Mouse (Mus musculus) forebrain, embryonic 14.5 days (tissue): ENCODE results near the gene Eif2s1. TPM values are rescaled to one million over a fixed set of nuclear protein-coding genes. Genes with fewer than 3 reads are reported as not detected.
A peak's percentile ranks its signal among the peaks of the same experiment; 100 is the strongest.
"Not testable (repeated sequence)": the region's sequence is repeated elsewhere in the genome, so short reads cannot be mapped to it uniquely, and the experiment has no call there.

Source experiments
- ATAC-seq: fragments of 200-750 bp; cut with Nextera tagmentation; 2 replicates; pipeline ENCODE4 v1.8.0; 2017; ENCODE audit warnings: mild to moderate bottlenecking, moderate library complexity
- DNase-seq: peaks from one replicate; pipeline ENCODE4 v3.0.0-alpha.2; 2015; ENCODE audit warnings: low spot score
- H3K27ac ChIP-seq: fragments of 300-500 bp; sonication (generic); 2 replicates; pipeline ENCODE4 v1.5.1; 2014; ENCODE audit warnings: low read depth, mild to moderate bottlenecking, control low read depth, low read length, moderate library complexity
- H3K27me3 ChIP-seq: fragments of 300-500 bp; sonication (generic); replicated peaks from 2 replicates; pipeline ENCODE4 v1.6.1; 2014; ENCODE audit warnings: low read length, control low read depth, mixed read lengths; ENCODE audit not compliant: control insufficient read depth, insufficient read depth
- H3K36me3 ChIP-seq: fragments of 300-500 bp; sonication (generic); 2 replicates; pipeline ENCODE4 v1.6.1; 2014; ENCODE audit warnings: low read length, control low read depth; ENCODE audit not compliant: control insufficient read depth, insufficient read depth
- H3K4me1 ChIP-seq: fragments of 300-500 bp; sonication (generic); 2 replicates; pipeline ENCODE4 v1.6.1; 2014; ENCODE audit warnings: antibody characterized with exemption, low read length, control low read depth; ENCODE audit not compliant: control insufficient read depth, insufficient read depth
- H3K4me2 ChIP-seq: fragments of 300-500 bp; sonication (generic); 2 replicates; pipeline ENCODE4 v1.6.1; 2014; ENCODE audit warnings: mild to moderate bottlenecking, control low read depth, low read length
- H3K4me3 ChIP-seq: fragments of 300-500 bp; sonication (generic); 2 replicates; pipeline ENCODE4 v1.5.1; 2014; ENCODE audit warnings: low read depth, low read length, control low read depth
- H3K9ac ChIP-seq: fragments of 300-500 bp; sonication (generic); 2 replicates; pipeline ENCODE4 v1.6.1; 2014; ENCODE audit warnings: mild to moderate bottlenecking, low read length, control low read depth, moderate library complexity
- H3K9me3 ChIP-seq: fragments of 300-500 bp; sonication (generic); replicated peaks from 2 replicates; pipeline ENCODE4 v1.6.1; 2016; ENCODE audit warnings: low read length, control low read depth, mixed read lengths; ENCODE audit not compliant: control insufficient read depth
- WGBS: fragments of 180-500 bp; shearing (Covaris S2); extraction: QIAGEN DNeasy Blood & Tissue Kit; methylation state at CpG from one replicate; pipeline ENCODE4 v1.1.7; 2014; 5-methylcytosine and 5-hydroxymethylcytosine counted together
- polyA plus RNA-seq: library from polyadenylated mRNA; unstranded; fragments of >200 nt; fragmentation: Nextera tagmentation; extraction: Ambion mirVana; gene quantifications from 2 replicates; pipeline ENCODE4 v1.2.1, GENCODE M21; 2014

The Eif2s1 gene
- polyA plus RNA-seq, 1 experiment from 2014 or later = 188 TPM

DNA sequence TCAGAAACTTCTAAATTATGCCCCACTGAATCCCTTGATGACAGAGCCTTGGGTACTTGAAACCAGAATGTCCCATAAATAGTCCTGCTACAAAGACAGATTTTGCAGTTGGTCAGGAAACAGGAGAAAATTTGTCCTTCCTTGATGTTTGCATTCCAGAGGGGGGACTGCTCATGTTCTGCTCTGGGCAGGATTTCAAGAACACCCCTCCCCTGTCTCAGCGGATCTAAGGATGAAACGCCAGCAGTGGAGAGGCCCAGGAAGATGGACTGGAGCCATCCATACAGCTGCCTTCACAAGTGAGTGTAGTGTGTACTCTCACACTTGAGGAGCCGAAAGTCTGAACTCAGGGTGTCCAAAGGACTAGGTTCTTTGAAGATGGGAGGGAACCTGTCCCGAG lies 59.8 kb downstream of the Eif2s1 start:
- ATAC-seq = no peak
- Histone ChIP-seq H3K9ac (no peak overlapping the region), H3K9me3 (no peaks in the 10 kb centered on the region)

DNA sequence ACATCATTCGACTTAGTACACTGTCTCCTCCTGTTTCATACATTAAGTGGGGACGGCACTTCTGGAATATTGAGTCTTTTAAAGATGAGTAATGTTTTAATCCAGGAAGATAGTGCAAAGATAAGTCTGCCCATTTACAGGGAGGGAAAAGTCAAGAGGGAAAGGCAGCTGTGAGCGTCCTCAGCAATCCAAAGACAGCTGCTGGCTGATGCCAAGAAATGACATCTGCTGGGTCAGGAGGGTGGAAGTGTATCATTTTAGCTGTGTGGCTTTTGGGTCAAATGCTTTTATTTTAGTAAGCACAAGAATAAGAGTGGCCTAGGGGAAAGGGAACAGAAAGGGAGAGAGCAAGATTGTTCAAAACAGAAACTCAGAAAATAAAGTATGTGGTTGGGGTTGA lies 60.4 kb downstream of the Eif2s1 start:
- Histone ChIP-seq H3K36me3 (no peaks in the 10 kb centered on the region), H3K27ac (no peak overlapping the region), H3K4me1 (no peaks in the 10 kb centered on the region), H3K9me3 (no peaks in the 10 kb centered on the region), H3K4me3 (no peak overlapping the region), H3K27me3 (no peaks in the 10 kb centered on the region), H3K4me2 (no peak overlapping the region), H3K9ac (no peak overlapping the region)
- no peak for DNase-seq
- ATAC-seq = no peak
- WGBS = 82% methylated on average over 3 of the region's 3 CpGs

More for the DNA sequence above, 59.8 kb downstream of the Eif2s1 start:
- Histone ChIP-seq H3K27me3 (no peaks in the 10 kb centered on the region), H3K36me3 (no peaks in the 10 kb centered on the region), H3K4me3 (no peak overlapping the region), H3K4me2 (no peak overlapping the region), H3K4me1 (no peaks in the 10 kb centered on the region), H3K27ac (no peak overlapping the region)
- no peak for DNase-seq
- 76% methylated on average over 4 of the region's 4 CpGs for WGBS

DNA sequence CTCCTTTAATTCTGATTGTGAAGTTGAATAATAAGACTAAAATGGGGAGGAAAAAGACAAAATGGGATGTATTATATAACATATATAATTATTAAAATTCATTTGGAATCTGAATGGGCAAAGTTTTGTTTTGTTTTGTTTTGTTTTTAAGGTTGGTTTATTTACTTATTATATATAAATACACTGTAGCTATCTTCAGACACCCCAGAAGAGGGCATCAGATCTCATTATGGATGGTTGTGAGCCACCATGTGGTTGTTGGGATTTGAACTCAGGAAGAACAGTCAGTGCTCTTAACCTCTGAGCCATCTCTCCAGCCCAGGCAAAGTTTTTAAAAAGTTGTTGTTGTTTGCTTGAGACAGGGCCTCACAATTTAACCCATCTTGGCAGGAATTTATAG lies 61.4 kb downstream of the Eif2s1 start:
- not testable (repeated sequence) for ATAC-seq, H3K4me2 ChIP-seq, H3K4me3 ChIP-seq, DNase-seq, H3K27me3 ChIP-seq, H3K36me3 ChIP-seq, H3K9ac ChIP-seq, H3K27ac ChIP-seq, H3K9me3 ChIP-seq, H3K4me1 ChIP-seq

DNA sequence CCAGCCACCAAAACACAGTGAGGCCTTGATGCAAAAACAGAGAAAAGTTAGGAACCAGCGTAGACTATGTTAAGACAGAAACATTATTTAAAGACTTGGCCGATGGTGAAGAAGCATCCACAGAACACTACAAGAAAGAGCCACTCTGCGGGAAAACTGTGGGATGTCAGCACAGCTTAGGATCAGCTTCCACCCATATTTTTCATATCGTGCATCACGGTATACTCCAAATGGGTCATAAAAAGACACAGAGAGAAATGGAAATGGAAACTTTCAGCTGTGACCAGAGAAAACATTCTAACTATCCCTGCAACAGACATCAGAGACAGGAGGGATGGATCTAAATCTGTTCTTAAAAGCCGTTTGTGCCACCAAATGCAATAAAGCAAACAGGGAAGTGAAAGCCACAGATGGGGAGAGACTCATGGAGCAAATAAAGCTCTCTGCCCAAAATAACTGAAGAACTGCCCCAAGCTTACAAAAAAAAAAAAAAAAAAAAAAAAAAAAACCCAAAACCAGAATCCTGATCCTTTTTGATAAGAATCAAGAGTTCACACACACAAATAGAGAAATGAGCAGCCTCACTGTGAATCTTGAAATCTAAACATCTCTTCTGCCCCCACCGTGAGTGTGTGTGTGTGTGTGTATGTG lies 62.0 kb downstream of the Eif2s1 start:
- Histone ChIP-seq H3K27me3 (no peaks in the 10 kb centered on the region), H3K27ac (no peak overlapping the region), H3K4me3 (no peak overlapping the region), H3K9me3 (no peaks in the 10 kb centered on the region), H3K4me2 (no peak overlapping the region), H3K4me1 (no peaks in the 10 kb centered on the region), H3K36me3 (no peaks in the 10 kb centered on the region), H3K9ac (no peak overlapping the region)
- ATAC-seq (no peak), DNase-seq (no peak)
- 90% methylated on average over 7 of the region's 7 CpGs for whole genome bisulfite sequencing

DNA sequence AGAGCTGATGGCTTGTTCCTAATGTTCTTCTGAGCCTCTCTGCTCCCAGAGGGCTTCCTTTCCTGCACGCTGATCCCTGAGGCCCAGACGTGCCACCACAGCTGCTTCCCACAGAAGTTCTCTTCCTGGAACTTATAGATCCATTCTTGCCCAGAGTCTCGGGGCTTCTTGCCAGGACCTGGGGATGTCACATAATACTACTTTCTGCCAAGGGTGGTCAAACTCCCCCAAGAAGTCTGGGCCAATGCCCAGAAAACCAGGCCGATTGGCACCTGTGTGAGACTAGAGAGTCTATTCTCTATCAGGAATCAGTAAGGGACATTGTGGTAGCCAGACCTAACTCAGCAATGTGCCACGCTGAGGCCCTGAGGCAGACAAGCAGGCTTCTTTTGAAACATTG lies 65.7 kb downstream of the Eif2s1 start:
- ATAC-seq = no peak
- no peak overlapping the region for H3K9ac ChIP-seq
- no peak overlapping the region for H3K4me3 ChIP-seq
- 65% methylated on average over 5 of the region's 5 CpGs for WGBS
- H3K9me3 ChIP-seq = no peaks in the 10 kb centered on the region
- no peaks in the 10 kb centered on the region for H3K27me3 ChIP-seq
- H3K4me1 ChIP-seq = no peaks in the 10 kb centered on the region
- no peaks in the 10 kb centered on the region for H3K36me3 ChIP-seq
- no peak overlapping the region for H3K27ac ChIP-seq
- no peak overlapping the region for H3K4me2 ChIP-seq
- DNase-seq = peak; percentile 13

DNA sequence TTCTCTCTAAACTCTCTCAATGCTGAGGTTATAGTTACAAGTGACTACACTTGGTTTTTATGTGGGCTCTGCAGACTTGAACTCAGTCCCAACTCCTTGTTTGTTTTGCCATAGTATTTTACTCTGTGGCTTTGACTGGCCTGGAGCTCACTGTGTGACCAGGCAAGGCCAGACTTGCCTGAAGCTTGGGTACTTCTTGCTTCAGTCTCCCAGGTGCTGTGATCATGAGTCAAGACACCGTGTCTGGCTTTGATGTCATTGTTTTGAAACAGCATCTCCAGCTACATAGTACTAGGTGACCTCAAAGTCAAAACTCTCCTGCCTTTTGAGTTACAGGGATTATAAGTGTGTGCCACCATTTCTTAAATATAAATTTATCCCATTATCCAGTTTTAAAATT lies 68.3 kb downstream of the Eif2s1 start:
- 71% methylated on average over 1 of the region's 1 CpGs for WGBS
- no peak overlapping the region for H3K4me2 ChIP-seq
- DNase-seq (no peak), ATAC-seq (no peak)
- H3K4me1 ChIP-seq = no peaks in the 10 kb centered on the region
- no peak overlapping the region for H3K9ac ChIP-seq
- no peak overlapping the region for H3K27ac ChIP-seq
- no peak overlapping the region for H3K4me3 ChIP-seq
- no peaks in the 10 kb centered on the region for H3K36me3 ChIP-seq
- H3K27me3 ChIP-seq = no peaks in the 10 kb centered on the region
- H3K9me3 ChIP-seq = no peaks in the 10 kb centered on the region

DNA sequence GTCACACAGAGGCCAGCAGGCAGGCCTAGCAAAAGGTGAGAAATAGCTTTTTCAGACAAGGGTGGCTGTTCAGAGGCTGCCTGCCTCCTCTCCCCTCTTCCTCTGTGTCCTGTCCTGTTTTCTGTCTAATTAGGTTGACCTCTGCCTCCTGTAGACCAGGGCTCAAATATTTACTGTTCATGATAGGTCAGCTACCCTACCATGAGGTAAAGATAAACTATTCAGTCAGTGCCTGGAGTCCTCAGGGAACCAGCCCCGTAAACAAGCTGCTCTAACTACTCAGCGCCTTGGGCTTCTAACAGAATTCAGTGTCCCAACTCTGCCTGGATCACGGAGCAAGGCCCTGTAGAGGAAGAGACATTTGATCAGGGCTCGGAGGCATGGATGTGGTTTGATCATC lies 74.9 kb downstream of the Eif2s1 start:
- Histone ChIP-seq H3K4me3 (no peak overlapping the region), H3K9ac (no peak overlapping the region), H3K4me1 (no peaks in the 10 kb centered on the region), H3K27me3 (no peaks in the 10 kb centered on the region), H3K9me3 (no peaks in the 10 kb centered on the region), H3K4me2 (no peak overlapping the region), H3K27ac (no peak overlapping the region), H3K36me3 (no peaks in the 10 kb centered on the region)
- DNase-seq = no peak
- ATAC-seq = no peak
- WGBS = 73% methylated on average over 4 of the region's 4 CpGs

Other genes starting within 250 kb of the Eif2s1 start
- 0.18 TPM in 1 of 2 replicates, not detected in the other for gene Fam71d, start 170.3 kb upstream of the Eif2s1 start, polyA plus RNA-seq
- 12.1 and 16.1 TPM in 2 replicates for gene Mpp5, start 112.9 kb upstream of the Eif2s1 start, polyA plus RNA-seq
- 126 and 128 TPM in 2 replicates for gene Atp6v1d, start 181 bp upstream of the Eif2s1 start, polyA plus RNA-seq
- 0.77 and 1.2 TPM in 2 replicates for gene Plek2, start 45.1 kb downstream of the Eif2s1 start, polyA plus RNA-seq
- 37.7 and 45.5 TPM in 2 replicates for gene Tmem229b, start 145.8 kb downstream of the Eif2s1 start, polyA plus RNA-seq
- gene Plekhh1, start 167.3 kb downstream of the Eif2s1 start, polyA plus RNA-seq = 0.95 and 1.3 TPM in 2 replicates
- gene Pigh, start 227.8 kb downstream of the Eif2s1 start, polyA plus RNA-seq = 18.1 and 19.1 TPM in 2 replicates